8 mouse cellular contexts compared by ENCODE assay signal in the genomic region with DNA sequence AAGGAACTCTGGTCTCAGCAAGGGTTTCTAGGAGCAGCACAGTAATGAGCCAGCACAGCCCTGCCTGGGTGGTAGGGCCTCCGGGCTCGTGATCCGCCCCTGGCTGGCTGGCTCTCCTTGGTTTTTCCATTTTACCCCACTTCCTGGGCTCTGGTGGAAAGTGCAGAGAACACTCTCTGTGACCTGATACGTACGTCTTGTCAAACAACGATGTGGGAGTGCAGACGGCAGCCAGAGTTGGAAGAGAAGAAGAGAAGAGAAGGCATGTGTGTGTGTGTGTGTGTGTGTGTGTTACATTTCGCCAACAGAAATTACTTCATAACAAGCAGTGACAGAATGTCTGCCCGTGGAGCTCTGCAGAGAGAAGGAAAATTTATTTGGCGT.
DNase-seq lines count a peak whose midpoint lies in the region; ATAC-seq lines count a peak whose summit lies in the region.

No protein-coding gene starts in this region.

- no peak overlapping the region for H3K4me3 ChIP-seq in liver, embryonic 16.5 days (ENCODE audit: low read depth, low read length)

- 0 out of 2 replicates have a peak, but pooled peaks have one; percentile 7 for ATAC-seq in liver, embryonic 16.5 days (ENCODE audit: low read depth)
- no peak for ATAC-seq in inflammation-experienced regulatory T-cells, adult 6 months

- H3K4me1 ChIP-seq in liver, embryonic 16.5 days (ENCODE audit: control insufficient read depth, low read depth, low read length): peaks cover 6% of the 10 kb centered on the region

- peak; percentile 18 for DNase-seq in gastrocnemius, postnatal 14 days
- DNase-seq in gastrocnemius, postnatal 25 days: no peak
- peak; percentile 47 for DNase-seq in brain, adult 2 months (ENCODE audit: low read depth, low spot score)
- peak; percentile 48 to 60 for DNase-seq in heart, postnatal 10 days
- no peak for DNase-seq in frontal cortex, postnatal 14 days (ENCODE audit: low spot score in 2 of 2)
- DNase-seq in right cerebral cortex, postnatal 14 days: no peak

- H3K9ac ChIP-seq in liver, embryonic 16.5 days (ENCODE audit: low read depth, low read length): no peak overlapping the region

- 21% methylated on average over 10 of the region's 10 CpGs for WGBS in liver, embryonic 16.5 days (ENCODE audit: insufficient replicate concordance)

- H3K27me3 ChIP-seq in liver, embryonic 16.5 days (ENCODE audit: control insufficient read depth, insufficient read depth, low read depth, low read length): no peaks in the 10 kb centered on the region

- H3K4me2 ChIP-seq in liver, embryonic 16.5 days (ENCODE audit: low read depth, low read length): no peak overlapping the region

- no peaks in the 10 kb centered on the region for H3K36me3 ChIP-seq in liver, embryonic 16.5 days (ENCODE audit: control insufficient read depth, insufficient read depth)

- intact Hi-C loops in gastrocnemius, postnatal 14 days (cut with DNase I; ENCODE audit: low total_unique reads): no loop called here
- intact Hi-C loops in heart, postnatal 10 days (cut with DNase I): loop anchor here (5.0 kb wide), 1 partner anchor 97 kb away; no protein-coding TSS in a partner anchor

- no peaks in the 10 kb centered on the region for H3K9me3 ChIP-seq in liver, embryonic 16.5 days (replicated peaks; ENCODE audit: control insufficient read depth, low read length)

- H3K27ac ChIP-seq in liver, embryonic 16.5 days (ENCODE audit: low read length): no peak overlapping the region; the same call in 1 of the 2 replicates

Comparison
In these comparisons a context has a peak if more than half of its experiments do, and no peak if none do; other contexts are left out.
1. DNase-seq: peak in gastrocnemius, postnatal 14 days (single experiment), brain, adult 2 months (single experiment) and heart, postnatal 10 days (2 of 2); none in gastrocnemius, postnatal 25 days (single experiment), frontal cortex, postnatal 14 days (0 of 2) and right cerebral cortex, postnatal 14 days (single experiment).